Mouse (Mus musculus) embryonic facial prominence, embryonic 14.5 days (tissue): ENCODE data around the gene Tldc2. TPM values are rescaled to one million over a fixed set of nuclear protein-coding genes. Genes with fewer than 3 reads are reported as not detected.

Source experiments
- ATAC-seq: fragments of 200-750 bp; cut with Nextera tagmentation; 2 replicates; pipeline ENCODE4 v1.8.0; 2017; ENCODE audit warnings: low read depth, moderate number of reproducible peaks, moderate TSS enrichment
- DNase-seq: peaks from one replicate; pipeline ENCODE4 v3.0.0-alpha.2; 2015; ENCODE audit warnings: low spot score
- H3K27ac ChIP-seq: fragments of 300-500 bp; sonication (generic); replicated peaks from 2 replicates; pipeline ENCODE4 v1.5.1; 2014; ENCODE audit warnings: low read depth, mild to moderate bottlenecking, low read length, moderate library complexity
- H3K27me3 ChIP-seq: fragments of 300-500 bp; sonication (generic); replicated peaks from 2 replicates; pipeline ENCODE4 v1.6.1; 2014; ENCODE audit warnings: low read length; ENCODE audit not compliant: control insufficient read depth, insufficient read depth
- H3K36me3 ChIP-seq: fragments of 300-500 bp; sonication (generic); 2 replicates; pipeline ENCODE4 v1.6.1; 2014; ENCODE audit warnings: low read length, mixed read lengths; ENCODE audit not compliant: control insufficient read depth, insufficient read depth
- H3K4me1 ChIP-seq: fragments of 300-500 bp; sonication (generic); 2 replicates; pipeline ENCODE4 v1.6.1; 2014; ENCODE audit warnings: antibody characterized with exemption, low read length; ENCODE audit not compliant: control insufficient read depth, insufficient read depth
- H3K4me2 ChIP-seq: fragments of 300-500 bp; sonication (generic); 2 replicates; pipeline ENCODE4 v1.6.1; 2014; ENCODE audit warnings: low read depth, mild to moderate bottlenecking, low read length, moderate library complexity, mixed read lengths
- H3K4me3 ChIP-seq: fragments of 300-500 bp; sonication (generic); 2 replicates; pipeline ENCODE4 v1.5.1; 2014; ENCODE audit warnings: low read depth, mild to moderate bottlenecking, low read length
- H3K9ac ChIP-seq: fragments of 300-500 bp; sonication (generic); 2 replicates; pipeline ENCODE4 v1.6.1; 2014; ENCODE audit warnings: low read depth, mild to moderate bottlenecking, low read length, moderate library complexity, mixed read lengths
- H3K9me3 ChIP-seq: fragments of 300-500 bp; sonication (generic); 2 replicates; pipeline ENCODE4 v1.6.1; 2016; ENCODE audit warnings: low read length; ENCODE audit not compliant: control insufficient read depth
- WGBS: fragments of 180-500 bp; shearing (Covaris S2); extraction: QIAGEN DNeasy Blood & Tissue Kit; methylation state at CpG from one replicate; pipeline ENCODE4 v1.1.7; 2014; 5-methylcytosine and 5-hydroxymethylcytosine counted together
- polyA plus RNA-seq: library from polyadenylated mRNA; unstranded; fragments of >200 nt; fragmentation: Nextera tagmentation; extraction: Ambion mirVana; gene quantifications from 2 replicates; pipeline ENCODE4 v1.2.1, GENCODE M21; 2014

The Tldc2 gene
- polyA plus RNA-seq, 1 experiment from 2014 or later: not detected

GRCm38 (mm10) chr2:157087536-157088317 lies 872 bp downstream of the Tldc2 start:
- Histone ChIP-seq H3K4me1 (peaks cover 8% of the 10 kb centered on the region; the same call in 1 of the 2 replicates), H3K27ac (no peak overlapping the region), H3K4me3 (no peak overlapping the region), H3K9ac (no peak overlapping the region), H3K4me2 (no peak overlapping the region), H3K9me3 (no peaks in the 10 kb centered on the region), H3K36me3 (no peaks in the 10 kb centered on the region), H3K27me3 (no peaks in the 10 kb centered on the region)
- ATAC-seq (no peak), DNase-seq (no peak)
- 79% methylated on average over 14 of the region's 14 CpGs for WGBS

GRCm38 (mm10) chr2:157092024-157092423 lies 5.2 kb downstream of the Tldc2 start:
- H3K9me3 ChIP-seq: no peaks in the 10 kb centered on the region
- 50% methylated on average over 8 of the region's 8 CpGs for WGBS
- DNase-seq: no peak

GRCm38 (mm10) chr2:157095005-157095755 lies 8.3 kb downstream of the Tldc2 start:
- Histone ChIP-seq H3K27ac (no peak overlapping the region), H3K4me3 (no peak overlapping the region), H3K4me1 (peaks cover 8% of the 10 kb centered on the region; the same call in 1 of the 2 replicates), H3K9ac (no peak overlapping the region), H3K9me3 (no peaks in the 10 kb centered on the region), H3K4me2 (no peak overlapping the region), H3K27me3 (no peaks in the 10 kb centered on the region), H3K36me3 (peaks cover 28% of the 10 kb centered on the region)
- 56% methylated on average over 9 of the region's 9 CpGs for WGBS
- ATAC-seq (peak; percentile 76), DNase-seq (peak; percentile 74)

More at GRCm38 (mm10) chr2:157092024-157092423, 5.2 kb downstream of the Tldc2 start:
- Histone ChIP-seq H3K9ac (no peak overlapping the region), H3K27me3 (no peaks in the 10 kb centered on the region), H3K4me3 (no peak overlapping the region), H3K36me3 (0 out of 2 replicates have a peak, but pooled peaks cover 1% of the 10 kb centered on the region), H3K4me2 (no peak overlapping the region), H3K4me1 (peaks cover 8% of the 10 kb centered on the region; the same call in 1 of the 2 replicates), H3K27ac (0 out of 2 replicates have a peak overlapping the region, but pooled peaks have one; percentile 15)
- no peak for ATAC-seq

GRCm38 (mm10) chr2:157099532-157100318 lies 12.9 kb downstream of the Tldc2 start:
- H3K27me3 ChIP-seq: no peaks in the 10 kb centered on the region
- no peak overlapping the region for H3K4me3 ChIP-seq
- H3K4me1 ChIP-seq: no peaks in the 10 kb centered on the region
- no peak overlapping the region for H3K4me2 ChIP-seq
- no peaks in the 10 kb centered on the region for H3K9me3 ChIP-seq
- DNase-seq (no peak), ATAC-seq (no peak)
- no peak overlapping the region for H3K27ac ChIP-seq
- H3K36me3 ChIP-seq: peaks cover 61% of the 10 kb centered on the region
- 82% methylated on average over 10 of the region's 12 CpGs for WGBS
- no peak overlapping the region for H3K9ac ChIP-seq

- Histone ChIP-seq H3K4me1 (no peaks in the 10 kb centered on the region), H3K9ac (no peak overlapping the region), H3K4me3 (no peak overlapping the region), H3K27ac (no peak overlapping the region), H3K27me3 (no peaks in the 10 kb centered on the region), H3K4me2 (no peak overlapping the region), H3K36me3 (peaks cover 66% of the 10 kb centered on the region), H3K9me3 (no peaks in the 10 kb centered on the region)
- WGBS: 93% methylated on average over 12 of the region's 12 CpGs
- ATAC-seq (no peak), DNase-seq (no peak)
Observed at GRCm38 (mm10) chr2:157100319-157100605, 13.4 kb downstream of the Tldc2 start.

- WGBS: 97% methylated on average over 9 of the region's 9 CpGs
- H3K4me1 ChIP-seq: no peaks in the 10 kb centered on the region
- no peaks in the 10 kb centered on the region for H3K27me3 ChIP-seq
- H3K36me3 ChIP-seq: peaks cover 79% of the 10 kb centered on the region
- ATAC-seq (no peak), DNase-seq (no peak)
- H3K9me3 ChIP-seq: no peaks in the 10 kb centered on the region
- H3K4me3 ChIP-seq: no peak overlapping the region
- H3K4me2 ChIP-seq: no peak overlapping the region
- H3K9ac ChIP-seq: no peak overlapping the region
- H3K27ac ChIP-seq: no peak overlapping the region
Observed at GRCm38 (mm10) chr2:157101650-157102049, 14.8 kb downstream of the Tldc2 start.

GRCm38 (mm10) chr2:157102256-157102655 lies 15.4 kb downstream of the Tldc2 start:
- DNase-seq (no peak), ATAC-seq (no peak)
- H3K9ac ChIP-seq: no peak overlapping the region
- H3K9me3 ChIP-seq: no peaks in the 10 kb centered on the region
- H3K4me2 ChIP-seq: no peak overlapping the region
- no peak overlapping the region for H3K27ac ChIP-seq
- no peak overlapping the region for H3K4me3 ChIP-seq
- no peaks in the 10 kb centered on the region for H3K4me1 ChIP-seq
- H3K27me3 ChIP-seq: no peaks in the 10 kb centered on the region
- WGBS: 64% methylated on average over 2 of the region's 2 CpGs
- peaks cover 81% of the 10 kb centered on the region for H3K36me3 ChIP-seq

- H3K4me3 ChIP-seq: no peak overlapping the region
- DNase-seq: no peak
- H3K4me2 ChIP-seq: no peak overlapping the region
- H3K27me3 ChIP-seq: no peaks in the 10 kb centered on the region
- 88% methylated on average over 8 of the region's 8 CpGs for WGBS
- no peaks in the 10 kb centered on the region for H3K4me1 ChIP-seq
- peaks cover 85% of the 10 kb centered on the region for H3K36me3 ChIP-seq
- no peak overlapping the region for H3K9ac ChIP-seq
- ATAC-seq: no peak
- H3K9me3 ChIP-seq: no peaks in the 10 kb centered on the region
- H3K27ac ChIP-seq: no peak overlapping the region
Observed at GRCm38 (mm10) chr2:157104454-157104853, 17.6 kb downstream of the Tldc2 start.
